Mouse (Mus musculus) embryo, embryonic 9.5 days (tissue): Measurements from ENCODE around the gene Pou2f3.
"Not testable (repeated sequence)": the region's sequence is repeated elsewhere in the genome, so short reads cannot be mapped to it uniquely, and the experiment has no call there.

ENCODE experiments used
- DNase-seq: peaks from one replicate; pipeline ENCODE4 v3.0.0-alpha.2; 2017; ENCODE audit errors: extremely low spot score

The Pou2f3 gene

DNA sequence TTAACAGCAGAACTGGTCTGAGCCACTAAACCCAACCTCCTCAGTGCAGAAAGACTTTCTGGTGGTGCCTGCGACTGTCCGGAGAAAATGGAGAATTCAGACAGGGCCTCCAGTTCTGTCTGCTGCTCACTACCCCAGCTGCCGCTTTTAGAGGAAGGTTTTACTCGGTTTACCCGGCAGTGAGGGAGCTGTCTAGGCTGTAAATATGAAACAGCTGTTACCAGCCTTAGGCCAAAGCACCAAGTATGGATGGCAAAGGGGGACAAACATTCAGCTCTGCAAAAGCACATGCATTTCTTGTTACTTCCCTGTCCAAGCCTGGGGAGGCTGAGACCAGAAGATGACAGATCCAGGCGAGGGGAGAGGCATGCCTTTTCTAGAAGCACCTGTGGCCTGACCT is 43.8 kb downstream of the Pou2f3 start:
- no peak for DNase-seq

DNA sequence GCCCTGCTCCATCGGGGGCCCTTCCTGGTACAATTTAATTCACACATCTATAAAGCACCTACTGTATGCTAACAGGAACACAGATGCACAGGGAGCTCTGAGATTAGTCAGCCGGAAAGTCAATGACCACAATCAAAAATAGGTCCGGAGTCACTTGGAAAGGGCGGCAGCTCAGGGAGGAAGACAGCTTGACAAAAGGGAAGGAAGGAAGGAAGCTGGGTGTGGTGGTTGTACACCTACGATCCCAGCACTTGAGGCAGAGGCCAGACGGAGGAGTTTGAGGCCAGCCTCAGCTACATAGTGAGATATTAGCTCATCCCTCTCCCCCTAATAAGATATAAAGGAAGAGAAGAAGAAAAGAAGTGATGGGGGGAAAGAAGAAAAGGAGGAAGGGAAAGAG is 54.2 kb downstream of the Pou2f3 start:
- no peak for DNase-seq

DNA sequence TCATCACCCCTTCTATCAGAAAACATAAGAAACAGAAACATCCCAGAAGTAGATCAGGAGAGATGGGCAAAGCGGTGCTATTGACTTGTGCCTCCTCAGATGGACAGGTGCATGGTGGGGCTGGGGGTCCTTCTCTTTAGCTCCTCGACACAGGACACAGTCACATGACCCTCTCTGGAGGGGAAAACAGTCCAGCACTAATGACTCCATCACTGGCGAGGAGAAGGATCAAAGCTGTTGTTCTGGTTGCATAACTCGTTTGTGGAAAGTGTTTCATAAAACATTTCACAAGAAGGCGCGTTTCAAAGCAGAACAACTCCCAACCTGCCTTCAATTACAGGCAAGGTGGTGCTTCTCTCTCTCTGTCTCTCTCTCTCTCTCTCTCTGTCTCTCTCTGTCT is 58.4 kb downstream of the Pou2f3 start:
- no peak for DNase-seq

DNA sequence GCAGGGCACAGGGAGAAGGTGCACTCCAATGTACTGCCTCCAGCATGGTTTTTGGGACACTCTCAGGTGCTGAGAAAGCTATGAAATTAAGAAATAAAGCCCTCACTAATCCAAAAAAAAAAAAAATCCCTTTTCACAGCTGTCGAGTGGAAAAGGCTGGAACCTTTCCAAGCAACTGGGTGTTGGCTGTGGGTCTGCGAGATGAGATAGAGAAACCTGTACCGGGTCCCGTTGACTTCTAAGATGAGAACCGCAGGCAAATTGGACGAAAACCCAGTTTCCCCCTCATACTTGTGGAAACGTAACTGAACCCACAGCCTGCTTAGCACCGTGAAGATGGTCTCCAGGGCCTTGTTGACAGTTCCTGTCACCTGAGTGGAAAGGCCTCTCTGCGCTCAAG is 59.2 kb downstream of the Pou2f3 start:
- DNase-seq, result no peak

DNA sequence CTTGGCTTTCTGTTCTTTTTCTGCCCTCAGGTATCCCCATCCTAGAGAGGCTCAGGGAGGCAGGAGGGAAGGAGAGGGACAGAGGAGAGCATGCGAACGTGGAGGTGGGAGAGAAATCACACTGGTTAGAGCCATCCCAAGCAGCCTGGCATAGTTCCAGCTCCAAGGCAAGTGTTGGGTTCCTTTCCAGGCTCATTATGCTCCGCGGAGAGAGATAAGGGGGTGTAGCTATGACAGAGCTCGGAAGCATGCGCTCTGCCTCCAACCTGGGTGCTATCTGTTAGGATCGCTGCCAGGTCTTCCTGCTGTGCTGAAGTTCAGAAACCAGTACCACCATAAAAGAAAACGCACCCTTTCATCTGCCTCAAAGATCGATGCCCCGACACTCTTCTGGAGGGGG is 60.1 kb downstream of the Pou2f3 start:
- no peak for DNase-seq

DNA sequence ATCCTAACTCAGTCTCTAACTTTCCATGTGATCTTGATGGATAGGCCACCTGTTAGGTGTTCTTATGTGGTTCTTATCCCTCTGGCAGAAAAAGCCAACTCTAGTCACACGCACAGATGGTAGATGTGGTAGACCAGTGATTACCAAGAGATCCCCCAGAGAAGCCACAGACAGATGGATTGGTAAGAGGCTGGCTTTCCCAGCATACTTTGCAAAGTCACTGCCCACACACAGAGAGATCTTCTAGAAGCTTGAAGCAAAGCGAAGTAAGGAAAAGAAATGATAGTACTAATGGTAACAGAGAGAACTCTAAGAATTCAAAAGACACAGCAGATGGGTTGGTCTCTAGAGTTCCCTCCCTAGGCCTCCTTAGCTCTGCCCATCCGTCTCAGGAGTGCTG is 60.7 kb downstream of the Pou2f3 start:
- DNase-seq, result no peak

DNA sequence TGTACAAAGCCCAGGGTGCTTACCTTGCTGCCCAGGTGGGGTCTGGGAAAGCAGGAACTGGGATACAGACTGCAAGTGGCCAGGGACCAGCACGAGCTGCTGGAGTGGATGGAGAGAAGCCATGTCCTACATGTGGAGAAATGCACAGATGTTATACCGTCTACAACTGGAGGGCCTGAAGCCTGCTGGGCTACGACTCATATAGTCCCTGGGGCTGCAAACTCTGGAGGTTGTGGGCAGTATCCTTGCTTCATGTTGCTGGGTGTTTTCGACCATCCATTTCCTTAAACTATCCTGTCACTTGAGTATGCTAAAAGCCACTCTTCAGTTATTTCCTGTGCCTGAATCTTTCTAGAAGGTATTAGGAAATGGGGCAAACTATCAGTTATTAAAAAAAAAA is 65.0 kb downstream of the Pou2f3 start:
- no peak for DNase-seq

DNA sequence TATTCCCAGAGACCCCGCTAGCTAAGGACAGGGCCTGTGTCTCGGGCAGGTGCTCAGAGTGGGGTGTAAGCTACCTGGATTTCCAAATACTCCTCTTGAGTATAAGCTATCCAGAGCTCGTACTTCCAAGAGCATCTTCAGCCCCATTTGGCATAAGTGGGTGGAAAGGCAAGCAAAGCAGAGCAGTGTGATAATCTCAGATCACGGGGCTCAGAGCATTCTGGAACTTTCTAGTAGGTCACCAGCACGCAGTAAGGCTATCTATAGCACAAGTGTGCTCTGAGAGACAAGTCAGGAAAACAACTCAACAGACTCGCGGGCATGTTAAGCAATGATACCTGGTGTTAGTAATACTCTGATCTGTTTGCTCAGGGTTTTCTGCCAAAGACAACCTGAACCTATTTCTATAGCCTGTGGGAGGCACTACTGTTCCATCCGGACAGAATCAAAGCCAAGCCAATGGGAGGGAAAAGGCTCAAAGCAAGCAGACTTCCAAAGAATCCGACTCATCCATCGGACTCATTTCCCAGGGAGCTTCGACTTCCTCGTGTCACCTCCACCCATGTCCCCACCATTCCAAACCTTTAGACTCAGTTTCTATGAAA is 65.9 kb downstream of the Pou2f3 start:
- no peak for DNase-seq

DNA sequence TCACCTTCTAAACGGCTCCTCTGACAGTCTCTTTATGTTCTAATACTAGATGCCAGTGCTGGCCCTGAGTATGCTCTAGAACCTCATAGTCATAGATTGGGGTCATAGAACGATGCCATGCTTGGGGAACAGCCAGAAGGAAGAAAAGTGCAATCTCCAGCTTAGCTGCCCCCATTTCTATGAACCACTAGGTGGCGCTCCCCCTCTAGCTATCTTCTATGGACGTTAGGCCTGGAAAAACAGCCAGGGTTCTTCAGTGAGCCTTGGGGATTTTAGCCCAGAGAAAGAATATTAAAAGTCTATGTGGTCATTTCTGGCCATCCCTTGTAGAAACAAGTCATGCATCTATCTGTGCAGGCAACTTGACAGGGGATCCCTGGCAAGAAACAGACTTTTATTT is 68.3 kb downstream of the Pou2f3 start:
- peak; percentile 67 for DNase-seq

DNA sequence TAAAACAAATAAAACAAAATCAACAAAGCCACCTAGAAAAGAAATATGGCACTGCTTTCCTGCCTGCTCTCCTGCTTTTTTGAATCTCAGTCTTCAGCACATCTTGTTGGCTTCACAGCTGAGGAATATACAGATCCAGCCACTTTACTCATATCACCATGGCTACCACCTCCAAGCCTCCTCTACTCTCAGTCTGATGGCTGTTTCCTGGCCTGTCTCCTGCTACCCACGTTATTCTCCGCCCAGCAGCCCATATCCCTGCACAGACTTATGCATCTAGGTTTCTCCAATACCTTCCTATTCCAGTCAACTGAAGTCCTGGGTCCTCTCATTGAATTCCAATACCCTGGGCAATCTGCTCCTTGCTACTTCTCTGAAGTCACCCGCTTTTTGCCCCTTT is 76.6 kb downstream of the Pou2f3 start:
- DNase-seq, result no peak

DNA sequence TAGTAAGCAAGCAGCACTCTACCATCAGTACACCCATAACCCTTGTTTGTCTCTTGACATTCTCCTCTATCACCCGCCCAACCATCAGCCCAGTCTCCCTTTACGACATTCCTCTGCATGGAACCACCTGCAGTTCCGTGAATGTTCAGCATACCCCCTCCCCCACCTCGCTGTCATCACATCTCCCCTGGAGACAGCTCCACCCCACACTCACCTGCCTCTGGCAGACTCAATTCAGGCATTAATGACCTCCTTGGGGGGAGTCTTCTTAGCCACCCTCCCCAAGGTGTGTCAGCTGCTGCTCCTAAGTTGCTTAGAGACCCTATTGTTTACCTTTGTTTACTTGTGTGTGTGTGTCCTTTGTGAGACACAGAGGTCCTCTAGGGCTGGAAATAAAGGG is 77.8 kb downstream of the Pou2f3 start:
- no peak for DNase-seq

DNA sequence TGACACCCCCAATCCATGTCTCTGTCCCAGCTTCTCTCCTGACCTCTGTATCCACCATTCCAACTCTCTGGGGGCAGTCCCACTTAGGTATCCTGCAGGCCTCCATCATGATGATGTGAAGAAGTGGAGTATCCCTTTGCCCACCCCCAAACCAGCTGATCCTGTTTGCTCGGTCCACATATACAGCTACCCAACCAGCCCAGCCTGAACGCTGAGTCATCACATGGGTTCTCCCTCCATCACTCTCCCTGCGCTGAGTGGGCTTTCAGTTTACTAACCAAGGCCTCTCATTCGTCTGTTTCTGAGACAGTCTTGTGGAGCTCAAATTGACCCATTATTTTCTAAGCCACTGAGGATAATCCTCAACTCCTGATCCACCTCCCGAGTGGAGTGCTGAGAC is 78.2 kb downstream of the Pou2f3 start:
- DNase-seq, result no peak

DNA sequence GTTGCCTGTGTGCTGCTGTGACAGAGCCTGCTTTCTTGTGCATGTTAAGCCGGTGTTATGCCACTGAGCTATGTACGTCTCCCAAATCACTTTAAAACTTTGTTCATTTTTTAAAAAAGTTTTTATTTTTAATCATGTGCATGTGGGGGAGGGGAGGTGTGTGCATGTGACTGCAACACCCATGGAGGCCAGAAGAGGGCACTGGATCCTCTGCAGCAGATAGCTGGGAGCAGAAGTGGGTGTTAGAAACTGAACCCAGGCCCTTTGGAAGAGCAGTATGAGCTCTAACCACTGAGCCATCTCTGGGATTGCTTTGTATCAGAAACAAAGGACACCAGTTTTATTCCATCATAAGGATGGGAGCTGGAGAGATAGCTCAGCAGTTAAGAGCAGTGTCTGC is 79.5 kb downstream of the Pou2f3 start:
- no peak for DNase-seq

DNA sequence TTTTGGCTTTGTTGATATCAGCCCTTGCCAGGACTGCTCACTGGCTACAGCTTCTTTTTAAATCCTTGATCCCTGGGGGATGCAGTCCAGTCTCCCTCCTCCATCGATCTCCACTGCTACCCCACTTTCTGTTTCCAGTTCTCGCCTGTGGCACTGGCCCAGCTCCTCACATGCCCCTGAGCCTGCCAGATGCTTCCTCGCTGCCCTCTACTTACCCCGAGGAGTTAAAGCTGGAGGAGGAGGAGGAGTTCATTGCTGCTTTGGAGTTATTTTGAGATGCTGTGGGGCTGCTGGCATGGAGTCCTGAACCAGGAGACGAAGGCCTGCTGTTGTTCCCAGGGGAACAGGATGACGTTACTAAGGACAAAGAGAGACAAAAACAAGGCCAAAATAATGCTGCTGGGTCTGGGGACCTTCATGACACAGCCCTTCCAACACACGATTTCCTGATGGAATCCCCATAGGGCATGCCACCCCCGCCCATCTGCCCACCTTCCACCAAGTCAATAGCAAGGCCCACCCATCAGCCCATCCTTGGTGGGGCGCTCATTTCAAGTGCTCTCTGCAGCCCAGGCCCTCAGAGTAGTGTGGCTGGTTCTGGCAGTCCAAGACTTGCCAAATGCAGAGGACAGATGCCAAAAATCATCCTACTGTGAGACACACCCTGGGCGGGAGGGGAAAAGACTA is 82.9 kb downstream of the Pou2f3 start:
- no peak for DNase-seq

DNA sequence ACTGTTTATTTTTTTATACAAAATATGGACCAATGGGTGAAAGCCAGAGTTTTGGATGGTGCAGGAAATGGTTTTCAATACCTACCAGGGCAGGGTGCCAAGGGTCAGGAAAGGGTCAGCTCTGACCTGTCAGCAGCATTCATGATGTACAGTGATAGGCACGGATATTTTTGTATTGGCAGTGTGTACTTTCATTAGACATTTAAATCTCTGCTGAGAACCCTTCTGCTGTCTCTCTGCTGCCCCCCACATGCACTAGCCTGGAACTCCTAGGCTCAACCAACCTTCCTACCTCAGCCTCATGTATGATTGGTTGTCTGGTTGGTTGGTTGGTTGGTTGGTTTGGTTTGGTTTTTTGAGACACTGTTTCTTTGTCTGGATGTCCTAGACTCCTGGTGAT is 87.8 kb downstream of the Pou2f3 start:
- DNase-seq, result no peak

DNA sequence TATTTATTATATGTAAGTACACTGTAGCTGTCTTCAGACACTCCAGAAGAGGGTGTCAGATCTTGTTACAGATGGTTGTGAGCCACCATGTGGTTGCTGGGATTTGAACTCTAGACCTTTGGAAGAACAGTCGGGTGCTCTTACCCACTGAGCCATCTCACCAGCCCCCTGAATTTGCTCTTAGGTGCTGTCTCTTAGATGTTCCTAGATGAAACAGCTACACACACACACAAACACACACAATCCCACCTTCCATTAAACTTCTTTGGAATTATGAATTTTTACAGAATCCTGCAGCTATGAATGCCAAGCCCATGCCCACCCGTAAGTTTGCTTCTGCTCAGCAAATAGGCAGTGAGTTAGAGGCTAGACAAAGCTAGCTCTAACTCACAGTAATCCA is 88.2 kb downstream of the Pou2f3 start:
- not testable (repeated sequence) for DNase-seq

DNA sequence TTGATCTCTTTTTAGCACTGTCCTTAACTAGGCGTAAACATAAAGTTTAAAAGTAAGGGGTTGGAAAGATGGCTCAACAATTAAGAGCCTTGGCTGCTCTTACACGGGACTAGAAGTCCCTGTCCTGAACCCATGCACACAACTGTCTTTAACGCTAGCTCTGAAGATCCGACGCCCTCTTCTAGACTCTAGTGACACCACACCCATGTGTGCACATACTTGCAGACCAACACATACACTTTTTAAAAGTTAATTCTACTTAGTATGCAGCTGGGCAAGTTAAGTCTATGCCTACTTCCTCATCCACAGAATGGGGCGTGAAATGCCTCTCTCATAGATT is 93.2 kb downstream of the Pou2f3 start:
- DNase-seq, result no peak

DNA sequence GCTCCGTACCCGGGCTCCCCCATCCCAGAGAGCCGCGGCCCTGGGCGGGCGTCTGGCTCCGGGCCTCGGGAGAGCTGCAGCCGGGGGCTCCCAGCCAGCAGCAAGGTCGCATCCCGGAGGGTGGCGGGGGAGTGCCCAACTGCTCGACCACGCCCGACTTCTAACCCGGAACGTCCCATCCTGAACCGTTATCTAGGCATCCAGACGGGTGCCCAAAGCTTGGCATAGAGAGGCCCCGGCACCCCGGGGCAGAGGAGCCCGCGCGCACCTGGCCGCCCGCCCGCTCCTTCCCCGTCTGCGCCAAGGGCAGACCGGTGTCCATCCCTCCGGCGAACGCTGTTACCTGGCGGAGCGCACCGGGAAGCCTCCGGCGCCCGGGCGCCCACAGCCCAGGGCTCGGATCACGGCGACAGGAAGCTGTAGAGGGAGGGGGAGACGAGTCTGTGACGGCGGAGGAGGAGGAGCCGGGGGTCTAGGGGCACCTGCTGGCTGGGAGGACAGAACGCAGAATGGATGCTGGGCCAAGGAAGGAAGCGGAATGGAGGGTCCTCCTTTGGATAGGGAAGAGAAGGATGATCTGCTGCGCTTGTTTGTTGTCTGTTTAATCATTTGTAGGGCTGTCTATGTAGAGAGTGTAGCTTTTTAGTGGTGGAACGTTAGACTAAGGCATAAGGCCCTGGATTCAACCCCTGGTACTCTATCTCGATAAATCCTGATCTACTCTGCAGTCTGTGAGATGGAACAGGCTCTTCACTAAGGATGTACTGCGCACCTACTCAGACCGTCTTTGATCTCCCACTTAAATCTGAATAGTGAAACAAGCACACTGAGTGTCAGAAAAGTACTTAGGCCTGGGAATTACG is 93.8 kb downstream of the Pou2f3 start, which contains the start of gene Tmem136:
TSS of gene Tmem136 (minus strand) at position 437 of the 863 bp plus-strand sequence.
- DNase-seq, result peak; percentile 81

DNA sequence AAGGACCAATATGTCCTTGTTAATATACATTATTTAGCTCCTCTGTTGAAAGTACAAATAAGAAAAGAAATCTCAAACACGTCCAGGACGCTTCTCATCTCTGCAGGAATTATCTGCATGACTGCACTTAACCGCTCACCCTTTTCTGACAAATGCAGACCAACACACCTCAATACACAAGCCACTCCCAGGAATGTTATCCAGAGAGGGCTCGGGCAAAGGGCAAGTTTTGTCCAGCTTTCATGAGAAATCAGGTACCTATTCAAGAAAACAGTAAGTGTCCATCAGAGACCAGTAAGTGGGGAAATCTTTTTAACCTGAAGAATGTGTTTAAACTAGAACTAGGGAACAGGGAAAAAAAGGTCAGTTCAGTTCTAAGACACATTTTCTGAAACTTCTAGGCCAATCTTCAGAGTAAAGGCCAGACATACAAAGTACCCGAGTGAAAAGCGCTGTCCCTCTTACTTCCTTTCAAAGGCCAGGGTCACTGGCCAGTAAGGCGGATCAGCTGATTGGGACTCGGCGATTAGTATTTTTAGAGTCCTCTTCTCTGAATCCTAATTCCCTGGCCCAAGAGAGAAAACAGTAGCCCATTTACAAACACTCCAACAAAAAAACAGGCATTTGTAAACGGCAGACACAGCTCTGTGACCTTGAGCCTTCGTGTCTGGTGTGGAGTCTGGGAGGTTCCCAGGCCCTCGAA is 94.6 kb downstream of the Pou2f3 start:
- no peak for DNase-seq

DNA sequence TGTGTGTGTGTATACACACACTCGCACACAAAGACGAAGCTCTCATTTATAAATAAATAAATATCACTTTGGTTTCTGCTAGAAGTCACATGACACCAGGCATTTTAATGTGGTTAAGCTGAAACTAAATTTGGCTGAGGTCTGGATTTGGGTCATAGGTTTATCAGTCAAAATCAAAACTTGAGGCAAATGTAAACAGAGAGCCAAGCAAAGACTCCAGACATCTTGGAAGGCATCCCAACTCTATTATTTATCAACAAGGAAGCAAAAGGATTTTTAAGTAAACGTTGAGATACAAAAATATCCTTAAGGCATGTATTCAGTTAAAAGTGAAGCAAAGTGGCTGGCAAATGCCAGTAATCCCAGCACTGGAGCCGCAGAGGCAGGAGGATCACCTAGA is 95.3 kb downstream of the Pou2f3 start:
- DNase-seq, result no peak

DNA sequence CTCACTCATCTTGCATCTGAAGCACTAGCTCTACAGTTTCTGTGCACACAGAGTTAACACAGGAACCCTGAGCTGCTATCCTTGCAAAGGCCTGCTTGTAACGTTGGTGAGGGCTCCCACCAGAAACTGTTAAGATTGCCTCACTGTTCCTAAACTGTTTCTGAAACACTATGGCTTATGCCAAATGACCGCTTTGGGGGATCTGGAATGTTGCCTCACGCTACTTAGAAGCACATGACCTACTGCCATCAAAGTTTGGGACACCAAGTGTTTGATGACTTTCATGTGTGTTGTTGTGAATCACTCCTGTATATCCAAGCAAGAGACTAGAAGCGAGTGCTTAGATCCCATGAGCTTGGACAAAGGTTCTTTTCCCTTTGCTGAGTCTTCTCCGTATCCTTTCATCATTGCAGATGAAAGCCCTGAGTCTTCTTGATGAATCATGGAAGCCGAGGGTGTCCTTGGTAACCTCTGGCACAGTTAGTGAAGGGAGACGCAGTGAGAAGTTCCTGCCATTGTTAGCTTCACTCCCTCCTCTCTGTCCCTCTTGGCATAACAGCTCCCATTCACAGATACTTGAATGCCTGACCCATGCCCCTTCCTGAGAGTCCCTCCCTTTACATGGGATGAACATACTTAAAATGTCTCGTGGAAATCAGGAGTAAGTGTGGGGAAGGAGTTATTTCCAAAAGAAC is 99.7 kb downstream of the Pou2f3 start:
- no peak for DNase-seq

DNA sequence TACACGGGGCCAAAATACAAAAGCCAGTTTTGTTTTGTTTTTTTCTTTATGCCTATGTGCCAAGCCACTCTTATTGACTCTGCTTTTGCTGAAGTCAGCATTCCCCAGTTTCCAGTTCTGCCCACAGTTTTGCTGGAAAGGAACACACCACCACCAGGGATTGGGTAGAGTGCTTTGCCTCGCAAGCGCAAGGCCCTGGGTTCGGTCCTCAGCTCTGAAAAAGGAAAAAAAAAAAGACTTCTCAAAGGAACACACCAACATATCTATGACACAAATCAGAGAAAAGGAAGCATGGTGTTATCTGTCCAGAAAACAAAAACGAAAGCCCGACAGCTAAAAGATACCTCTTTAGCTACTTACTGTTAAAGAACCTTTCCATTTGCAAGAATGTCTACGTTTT is 101.0 kb downstream of the Pou2f3 start:
- DNase-seq, result no peak
